Mouse (Mus musculus): Measurements from ENCODE around the gene Pla2g7. TPM values are rescaled to one million over a fixed set of nuclear protein-coding genes. Genes with fewer than 3 reads are reported as not detected.

The Pla2g7 gene
- polyA plus RNA-seq, 1 experiment = 14.8 TPM

DNA sequence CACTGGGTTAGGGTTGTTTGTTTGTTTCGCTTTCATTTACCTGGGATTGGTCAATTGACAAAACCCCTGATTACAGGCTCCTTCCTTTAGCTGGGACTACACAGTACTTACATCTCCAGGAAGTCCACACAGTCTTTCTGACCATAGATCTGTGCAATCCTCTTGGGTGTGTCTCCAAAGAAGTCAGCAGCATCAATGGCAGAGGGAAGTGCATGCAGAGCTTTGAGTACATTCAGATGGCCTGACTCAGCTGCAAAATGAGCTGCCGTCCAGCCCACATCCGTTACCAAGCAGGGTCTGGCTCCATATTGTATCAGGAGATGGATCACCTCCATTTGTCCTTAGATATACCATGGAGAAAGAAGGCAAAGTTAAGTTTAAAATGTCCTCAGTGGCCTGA lies 29.1 kb upstream of the Pla2g7 start:
- H3K27ac ChIP-seq (ENCODE audit: control insufficient read depth, insufficient read depth, low read depth, low read length) = no peak overlapping the region
- peaks cover 3% of the 10 kb centered on the region; the same call in 1 of the 2 replicates for H3K4me1 ChIP-seq (ENCODE audit: control insufficient read depth, insufficient read depth, low read length)
- H3K4me3 ChIP-seq (ENCODE audit: control insufficient read depth, low read depth, low read length) = no peak overlapping the region
- no peaks in the 10 kb centered on the region for H3K27me3 ChIP-seq (ENCODE audit: control insufficient read depth, insufficient read depth, low read length)
- TF ChIP-seq CTCF (IDR thresholded peaks at IDR 0.05; ENCODE audit: control insufficient read depth, insufficient read depth, insufficient replicate concordance, low read depth, low read length) = no peak
- no peak for TF ChIP-seq POLR2A (IDR thresholded peaks at IDR 0.05; ENCODE audit: control insufficient read depth, low read depth, low read length)
- H3K36me3 ChIP-seq (ENCODE audit: control insufficient read depth, insufficient read depth, low read length) = no peaks in the 10 kb centered on the region

DNA sequence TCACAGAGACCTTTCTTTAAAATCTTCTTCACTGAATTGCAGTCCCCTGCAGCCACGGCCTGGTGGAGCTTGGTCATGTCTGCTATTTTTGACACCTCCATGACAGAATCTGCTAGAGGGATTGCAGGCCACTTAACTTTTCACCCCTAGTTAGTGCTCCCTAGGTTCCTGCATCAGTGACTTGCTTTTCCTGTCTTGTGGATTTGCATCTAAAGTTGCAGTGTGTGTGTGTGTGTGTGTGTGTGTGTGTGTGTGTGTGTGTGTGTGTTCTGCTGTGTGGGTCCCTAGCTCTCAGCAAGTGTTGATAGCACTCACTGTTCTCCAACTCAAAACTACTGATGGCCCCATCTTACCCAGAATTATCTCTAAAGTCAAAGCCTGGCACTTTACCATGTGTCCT lies 24.4 kb upstream of the Pla2g7 start, which contains the start of gene Ankrd66:
TSS of gene Ankrd66 (minus strand) at position 101 of the 400 bp plus-strand sequence.
- H3K27me3 ChIP-seq (ENCODE audit: control insufficient read depth, insufficient read depth, low read length) = no peaks in the 10 kb centered on the region
- no peak within 1 kb of the TSS for H3K27ac ChIP-seq (ENCODE audit: control insufficient read depth, insufficient read depth, low read depth, low read length)
- no peaks in the 10 kb centered on the region for H3K36me3 ChIP-seq (ENCODE audit: control insufficient read depth, insufficient read depth, low read length)
- H3K4me3 ChIP-seq (ENCODE audit: control insufficient read depth, low read depth, low read length) = no peak within 1 kb of the TSS
- H3K4me1 ChIP-seq (ENCODE audit: control insufficient read depth, insufficient read depth, low read length) = no peaks in the 10 kb centered on the region
- TF ChIP-seq POLR2A (IDR thresholded peaks at IDR 0.05; ENCODE audit: control insufficient read depth, low read depth, low read length) = no peak
- no peak for TF ChIP-seq CTCF (IDR thresholded peaks at IDR 0.05; ENCODE audit: control insufficient read depth, insufficient read depth, insufficient replicate concordance, low read depth, low read length)

GRCm38 (mm10) chr17:43544040-43544439 lies 23.9 kb upstream of the Pla2g7 start:
- no peaks in the 10 kb centered on the region for H3K4me1 ChIP-seq (ENCODE audit: control insufficient read depth, insufficient read depth, low read length)
- no peak overlapping the region for H3K27ac ChIP-seq (ENCODE audit: control insufficient read depth, insufficient read depth, low read depth, low read length)
- H3K27me3 ChIP-seq (ENCODE audit: control insufficient read depth, insufficient read depth, low read length) = no peaks in the 10 kb centered on the region
- no peak overlapping the region for H3K4me3 ChIP-seq (ENCODE audit: control insufficient read depth, low read depth, low read length)
- H3K36me3 ChIP-seq (ENCODE audit: control insufficient read depth, insufficient read depth, low read length) = no peaks in the 10 kb centered on the region
- no peak for TF ChIP-seq POLR2A (IDR thresholded peaks at IDR 0.05; ENCODE audit: control insufficient read depth, low read depth, low read length)
- no peak for TF ChIP-seq CTCF (IDR thresholded peaks at IDR 0.05; ENCODE audit: control insufficient read depth, insufficient read depth, insufficient replicate concordance, low read depth, low read length)

DNA sequence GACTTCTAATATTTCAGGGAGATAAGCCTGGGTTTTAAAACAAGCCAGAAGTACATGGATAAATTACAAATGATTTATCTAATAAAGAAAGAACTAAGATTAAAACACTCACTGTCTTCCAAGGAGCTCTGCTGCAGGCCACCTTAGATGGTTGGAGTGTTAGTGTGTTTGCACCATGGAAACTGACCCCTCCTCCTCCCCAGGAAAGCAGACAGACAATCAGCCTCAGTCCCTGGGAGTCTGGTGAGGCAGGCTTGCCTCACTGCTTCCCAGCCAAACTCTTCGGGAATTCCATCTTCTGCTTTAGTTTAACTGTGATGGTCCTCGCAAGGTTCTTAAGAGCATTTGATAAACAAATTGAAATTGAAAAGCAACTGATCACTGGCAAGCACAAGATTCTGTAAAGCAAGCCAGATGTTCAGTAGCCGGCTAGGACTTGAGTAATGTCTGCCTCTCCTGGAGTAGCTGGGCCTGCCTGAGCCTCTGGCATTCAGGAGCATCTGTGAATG lies 16.7 kb upstream of the Pla2g7 start:
- H3K36me3 ChIP-seq (ENCODE audit: control insufficient read depth, insufficient read depth, low read length) = no peaks in the 10 kb centered on the region

GRCm38 (mm10) chr17:43554516-43555403 lies 13.1 kb upstream of the Pla2g7 start:
- no peaks in the 10 kb centered on the region for H3K36me3 ChIP-seq (ENCODE audit: control insufficient read depth, insufficient read depth, low read length)
- H3K27ac ChIP-seq (ENCODE audit: control insufficient read depth, insufficient read depth, low read depth, low read length) = no peak overlapping the region
- H3K27me3 ChIP-seq (ENCODE audit: control insufficient read depth, insufficient read depth, low read length) = no peaks in the 10 kb centered on the region
- no peaks in the 10 kb centered on the region; the same call in 1 of the 2 replicates for H3K4me1 ChIP-seq (ENCODE audit: control insufficient read depth, insufficient read depth, low read length)
- no peak overlapping the region for H3K4me3 ChIP-seq (ENCODE audit: control insufficient read depth, low read depth, low read length)
- no peak for TF ChIP-seq CTCF (IDR thresholded peaks at IDR 0.05; ENCODE audit: control insufficient read depth, insufficient read depth, insufficient replicate concordance, low read depth, low read length)
- no peak for TF ChIP-seq POLR2A (IDR thresholded peaks at IDR 0.05; ENCODE audit: control insufficient read depth, low read depth, low read length)

More for the DNA sequence above, 16.7 kb upstream of the Pla2g7 start:
- TF ChIP-seq CTCF (IDR thresholded peaks at IDR 0.05; ENCODE audit: control insufficient read depth, insufficient read depth, insufficient replicate concordance, low read depth, low read length) (no peak), POLR2A (IDR thresholded peaks at IDR 0.05; ENCODE audit: control insufficient read depth, low read depth, low read length) (no peak)
- Histone ChIP-seq H3K27ac (ENCODE audit: control insufficient read depth, insufficient read depth, low read depth, low read length) (no peak overlapping the region), H3K27me3 (ENCODE audit: control insufficient read depth, insufficient read depth, low read length) (no peaks in the 10 kb centered on the region), H3K4me3 (ENCODE audit: control insufficient read depth, low read depth, low read length) (no peak overlapping the region), H3K4me1 (ENCODE audit: control insufficient read depth, insufficient read depth, low read length) (no peaks in the 10 kb centered on the region)

- no peak overlapping the region for H3K27ac ChIP-seq (ENCODE audit: control insufficient read depth, insufficient read depth, low read depth, low read length)
- H3K4me3 ChIP-seq (ENCODE audit: control insufficient read depth, low read depth, low read length) = no peak overlapping the region
- H3K36me3 ChIP-seq (ENCODE audit: control insufficient read depth, insufficient read depth, low read length) = no peaks in the 10 kb centered on the region
- no peaks in the 10 kb centered on the region; the same call in 1 of the 2 replicates for H3K4me1 ChIP-seq (ENCODE audit: control insufficient read depth, insufficient read depth, low read length)
- H3K27me3 ChIP-seq (ENCODE audit: control insufficient read depth, insufficient read depth, low read length) = no peaks in the 10 kb centered on the region
- no peak for TF ChIP-seq POLR2A (IDR thresholded peaks at IDR 0.05; ENCODE audit: control insufficient read depth, low read depth, low read length)
- no peak for TF ChIP-seq CTCF (IDR thresholded peaks at IDR 0.05; ENCODE audit: control insufficient read depth, insufficient read depth, insufficient replicate concordance, low read depth, low read length)
These were observed 10.8 kb upstream of the Pla2g7 start for GRCm38 (mm10) chr17:43557104-43557503.

DNA sequence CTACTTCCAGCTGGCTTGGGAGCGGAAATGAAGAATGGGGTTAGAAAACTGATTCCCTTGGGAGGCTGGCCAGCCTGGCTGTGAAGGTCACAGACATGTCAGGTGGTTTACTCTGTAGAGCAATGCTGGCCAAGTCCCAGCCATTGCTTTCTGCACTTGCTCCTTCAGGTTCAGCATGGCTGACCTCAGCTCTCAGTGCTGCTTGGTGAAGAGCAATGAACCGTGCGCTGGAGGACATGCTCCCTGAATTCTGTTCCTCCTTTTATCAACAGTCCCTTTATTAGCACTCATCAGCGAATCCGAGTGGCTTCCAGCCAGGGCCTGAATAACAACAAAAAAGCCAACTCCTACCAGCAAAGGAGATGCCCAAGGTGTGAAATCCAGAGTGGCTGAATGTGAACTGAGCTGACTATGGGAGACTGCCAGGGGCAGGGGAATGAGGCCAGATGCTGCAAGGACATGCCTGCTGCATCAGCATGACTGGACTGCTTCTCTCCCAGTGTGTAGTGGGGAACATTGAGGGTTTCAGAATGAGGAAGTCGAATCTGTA lies 10.3 kb upstream of the Pla2g7 start:
- no peak overlapping the region for H3K4me3 ChIP-seq (ENCODE audit: control insufficient read depth, low read depth, low read length)
- no peaks in the 10 kb centered on the region for H3K27me3 ChIP-seq (ENCODE audit: control insufficient read depth, insufficient read depth, low read length)
- TF ChIP-seq CTCF (IDR thresholded peaks at IDR 0.05; ENCODE audit: control insufficient read depth, insufficient read depth, insufficient replicate concordance, low read depth, low read length) = no peak
- no peak for TF ChIP-seq POLR2A (IDR thresholded peaks at IDR 0.05; ENCODE audit: control insufficient read depth, low read depth, low read length)
- H3K4me1 ChIP-seq (ENCODE audit: control insufficient read depth, insufficient read depth, low read length) = no peaks in the 10 kb centered on the region; the same call in 1 of the 2 replicates
- H3K27ac ChIP-seq (ENCODE audit: control insufficient read depth, insufficient read depth, low read depth, low read length) = no peak overlapping the region
- H3K36me3 ChIP-seq (ENCODE audit: control insufficient read depth, insufficient read depth, low read length) = no peaks in the 10 kb centered on the region
